In the genomic region with DNA sequence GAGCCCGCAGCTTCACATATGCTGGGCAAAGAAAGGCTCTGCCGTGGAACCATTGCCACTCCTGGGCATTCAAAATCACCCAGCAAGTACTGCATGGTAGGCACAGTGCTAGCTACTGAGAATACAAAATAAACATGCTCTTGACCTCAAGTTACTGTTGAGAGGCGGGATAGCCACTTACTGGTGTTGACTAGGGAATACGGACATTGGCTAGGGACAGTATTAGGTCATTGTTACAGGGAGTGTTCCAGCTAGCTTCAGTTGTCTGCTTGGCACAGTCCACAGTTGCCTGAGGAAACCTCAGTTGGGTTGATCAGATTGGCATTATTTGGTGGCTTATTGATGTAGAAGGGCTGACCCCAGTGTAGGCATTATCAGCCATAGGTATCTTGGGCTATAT, we compare ENCODE assay signal across 16 mouse cellular contexts. TPM values are rescaled to one million over a fixed set of nuclear protein-coding genes. Genes with fewer than 3 reads are reported as not detected.
DNase-seq lines count a peak whose midpoint lies in the region; ATAC-seq lines count a peak whose summit lies in the region.
"Had no signal": no experiment of that assay in that cellular context is flagged by ENCODE, and none has a peak within 500 bp of the region (broad histone marks: within the 10 kb centered on the region; RNA-seq: fewer than 3 reads in every experiment).

No protein-coding gene starts in this region.

- H3K36me3 ChIP-seq in hindbrain, embryonic 14.5 days (replicated peaks; ENCODE audit: control insufficient read depth, insufficient read depth), result peaks cover 1% of the 10 kb centered on the region; the same call in 1 of the 2 replicates
- no peaks in the 10 kb centered on the region for H3K36me3 ChIP-seq in hindbrain, embryonic 11.5 days (ENCODE audit: control insufficient read depth, insufficient read depth, low read length)
- H3K36me3 ChIP-seq in lung, embryonic 16.5 days (ENCODE audit: control insufficient read depth, insufficient read depth, low read length), result no peaks in the 10 kb centered on the region
- H3K36me3 ChIP-seq: forebrain, embryonic 12.5 days; midbrain, embryonic 12.5 days had no signal

- DNase-seq in cerebellum, postnatal 10 days, result peak; percentile 13 to 37
- no peak for DNase-seq in cerebellum, adult 8-10 months
- DNase-seq in hindbrain, embryonic 14.5 days (ENCODE audit: low spot score), result no peak
- DNase-seq in hindbrain, embryonic 11.5 days (ENCODE audit: low spot score), result no peak
- DNase-seq in brain, adult 2 months (ENCODE audit: low read depth, low spot score), result peak; percentile 15
- no peak for DNase-seq in embryo, embryonic 10 days (ENCODE audit: low spot score)
- DNase-seq in frontal cortex, postnatal 10 days (ENCODE audit: low spot score in 2 of 2), result no peak
- DNase-seq: B cell, adult 2 months; kidney, postnatal 10 days; thymus, postnatal 36 days had no signal

- H3K9me3 ChIP-seq in hindbrain, embryonic 14.5 days (ENCODE audit: control insufficient read depth, low read length), result no peaks in the 10 kb centered on the region
- no peaks in the 10 kb centered on the region for H3K9me3 ChIP-seq in hindbrain, embryonic 11.5 days (ENCODE audit: control insufficient read depth, low read length)
- H3K9me3 ChIP-seq in lung, embryonic 16.5 days (ENCODE audit: control insufficient read depth, low read length), result no peaks in the 10 kb centered on the region
- H3K9me3 ChIP-seq: embryonic facial prominence, embryonic 10.5 days; forebrain, embryonic 12.5 days; midbrain, embryonic 12.5 days had no signal

- peak; percentile 8; the same call in 1 of the 2 replicates for ATAC-seq in hindbrain, embryonic 14.5 days (ENCODE audit: low FRiP score)
- no peak for ATAC-seq in hindbrain, embryonic 11.5 days (ENCODE audit: low FRiP score)
- peak; percentile 47; the same call in 1 of the 2 replicates for ATAC-seq in lung, embryonic 16.5 days (ENCODE audit: low read depth)
- ATAC-seq: activated CD4-positive, CD25-positive, alpha-beta regulatory T cell, adult 4 months had no signal

- 78% methylated on average over 4 of the region's 4 CpGs for whole genome bisulfite sequencing in hindbrain, embryonic 14.5 days
- WGBS in hindbrain, embryonic 11.5 days, result 82% methylated on average over 4 of the region's 4 CpGs
- 43% methylated on average over 4 of the region's 4 CpGs for WGBS in lung, embryonic 16.5 days

- H3K27ac ChIP-seq in hindbrain, embryonic 14.5 days, result no peak overlapping the region
- no peak overlapping the region for H3K27ac ChIP-seq in hindbrain, embryonic 11.5 days (ENCODE audit: low read depth, low read length)
- no peak overlapping the region for H3K27ac ChIP-seq in lung, embryonic 16.5 days (ENCODE audit: low read length)
- H3K27ac ChIP-seq: embryonic facial prominence, embryonic 10.5 days; forebrain, embryonic 12.5 days; midbrain, embryonic 12.5 days had no signal

- no peak overlapping the region for H3K4me2 ChIP-seq in hindbrain, embryonic 14.5 days (replicated peaks)
- H3K4me2 ChIP-seq in hindbrain, embryonic 11.5 days (replicated peaks; ENCODE audit: low read depth, low read length), result no peak overlapping the region
- no peak overlapping the region for H3K4me2 ChIP-seq in lung, embryonic 16.5 days (ENCODE audit: low read depth, low read length)
- H3K4me2 ChIP-seq: forebrain, embryonic 12.5 days; liver, embryonic 11.5 days; midbrain, embryonic 12.5 days had no signal

- H3K9ac ChIP-seq in hindbrain, embryonic 14.5 days, result no peak overlapping the region
- no peak overlapping the region for H3K9ac ChIP-seq in hindbrain, embryonic 11.5 days (ENCODE audit: low read depth, low read length)
- no peak overlapping the region for H3K9ac ChIP-seq in lung, embryonic 16.5 days (ENCODE audit: low read length)
- H3K9ac ChIP-seq: forebrain, embryonic 12.5 days; midbrain, embryonic 12.5 days had no signal

- H3K4me3 ChIP-seq in hindbrain, embryonic 14.5 days (replicated peaks; ENCODE audit: low read length), result no peak overlapping the region
- H3K4me3 ChIP-seq in hindbrain, embryonic 11.5 days (ENCODE audit: low read depth, low read length), result no peak overlapping the region
- no peak overlapping the region for H3K4me3 ChIP-seq in lung, embryonic 16.5 days (ENCODE audit: low read length)
- H3K4me3 ChIP-seq: embryonic facial prominence, embryonic 10.5 days; forebrain, embryonic 12.5 days; midbrain, embryonic 12.5 days had no signal

- no peaks in the 10 kb centered on the region for H3K27me3 ChIP-seq in hindbrain, embryonic 14.5 days (ENCODE audit: control insufficient read depth, insufficient read depth, low read length)
- no peaks in the 10 kb centered on the region for H3K27me3 ChIP-seq in hindbrain, embryonic 11.5 days (ENCODE audit: control insufficient read depth, insufficient read depth, low read length)
- no peaks in the 10 kb centered on the region for H3K27me3 ChIP-seq in lung, embryonic 16.5 days (ENCODE audit: control insufficient read depth, insufficient read depth, low read depth, low read length)
- H3K27me3 ChIP-seq: forebrain, embryonic 12.5 days; midbrain, embryonic 12.5 days had no signal

- peaks cover 18% of the 10 kb centered on the region for H3K4me1 ChIP-seq in hindbrain, embryonic 14.5 days (replicated peaks; ENCODE audit: control insufficient read depth, insufficient read depth, low read length)
- no peaks in the 10 kb centered on the region for H3K4me1 ChIP-seq in hindbrain, embryonic 11.5 days (replicated peaks; ENCODE audit: control insufficient read depth, insufficient read depth, low read length)
- H3K4me1 ChIP-seq in lung, embryonic 16.5 days (replicated peaks; ENCODE audit: control insufficient read depth, insufficient read depth, low read length), result peaks cover 8% of the 10 kb centered on the region
- H3K4me1 ChIP-seq: embryonic facial prominence, embryonic 10.5 days had no signal

RNA-seq across cellular contexts. Expression of a gene that starts 12.8 kb away (rescaled TPM):
- 34.4 and 36.5 TPM in 2 replicates for polyA plus RNA-seq in hindbrain, embryonic 14.5 days (2014; fragmentation: Nextera tagmentation; extraction: Ambion mirVana)
- 57.9 and 71.1 TPM in 2 replicates for polyA plus RNA-seq in hindbrain, embryonic 11.5 days (2014; fragmentation: Nextera tagmentation; extraction: Ambion mirVana)
- 20.6 and 22.2 TPM in 2 replicates for polyA plus RNA-seq in lung, embryonic 16.5 days (2015; fragmentation: Nextera tagmentation; extraction: Ambion mirVana)

RNA-seq across cellular contexts. Expression of a gene that starts 42.0 kb away (rescaled TPM):
- polyA plus RNA-seq in hindbrain, embryonic 14.5 days (2014; fragmentation: Nextera tagmentation; extraction: Ambion mirVana), result 40.3 and 44.9 TPM in 2 replicates
- 7.7 and 8.8 TPM in 2 replicates for polyA plus RNA-seq in hindbrain, embryonic 11.5 days (2014; fragmentation: Nextera tagmentation; extraction: Ambion mirVana)
- 5.0 and 5.8 TPM in 2 replicates for polyA plus RNA-seq in lung, embryonic 16.5 days (2015; fragmentation: Nextera tagmentation; extraction: Ambion mirVana)
- polyA plus RNA-seq: activated CD4-positive, CD25-positive, alpha-beta regulatory T cell, adult 4 months had no signal

Comparison
In these comparisons a context has a peak if more than half of its experiments do, and no peak if none do; other contexts are left out.
1. DNase-seq: peak in cerebellum, postnatal 10 days (2 of 2) and brain, adult 2 months (single experiment); none in cerebellum, adult 8-10 months (single experiment), hindbrain, embryonic 14.5 days (single experiment), hindbrain, embryonic 11.5 days (single experiment), embryo, embryonic 10 days (single experiment) and frontal cortex, postnatal 10 days (0 of 2).